Mouse (Mus musculus) brain, embryonic 18.5 days (tissue): Measurements from ENCODE around the gene Olfr1451.
"Not testable (repeated sequence)": the region's sequence is repeated elsewhere in the genome, so short reads cannot be mapped to it uniquely, and the experiment has no call there.

Experiments used
- DNase-seq: peaks from one replicate; pipeline ENCODE4 v3.0.0-alpha.2; 2012; ENCODE audit warnings: low read depth, low spot score

Olfr1451 gene

DNA sequence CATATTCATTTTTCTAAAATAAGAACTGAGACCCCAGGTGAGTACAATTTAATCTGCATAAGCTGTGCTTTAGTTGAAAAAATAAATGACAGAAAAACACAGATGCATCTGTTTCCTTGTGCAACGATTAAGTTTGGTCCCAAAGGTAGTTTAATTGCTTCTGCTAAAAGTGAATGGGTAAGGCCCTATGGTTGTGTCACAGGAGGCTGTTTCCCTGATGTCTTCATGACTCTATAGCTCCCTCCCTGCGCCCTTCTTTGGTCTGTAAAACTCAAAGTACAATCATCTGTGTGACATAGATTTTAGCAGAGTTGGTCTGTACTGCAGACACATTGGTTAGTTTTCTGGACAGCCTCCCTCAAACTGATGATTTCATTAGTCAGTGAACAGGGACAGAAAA, at the start of gene Olfr1451:
Gene Olfr1451, plus strand, starts transcription at position 301 of the 400 bp plus-strand sequence.
- no peak for DNase-seq

DNA sequence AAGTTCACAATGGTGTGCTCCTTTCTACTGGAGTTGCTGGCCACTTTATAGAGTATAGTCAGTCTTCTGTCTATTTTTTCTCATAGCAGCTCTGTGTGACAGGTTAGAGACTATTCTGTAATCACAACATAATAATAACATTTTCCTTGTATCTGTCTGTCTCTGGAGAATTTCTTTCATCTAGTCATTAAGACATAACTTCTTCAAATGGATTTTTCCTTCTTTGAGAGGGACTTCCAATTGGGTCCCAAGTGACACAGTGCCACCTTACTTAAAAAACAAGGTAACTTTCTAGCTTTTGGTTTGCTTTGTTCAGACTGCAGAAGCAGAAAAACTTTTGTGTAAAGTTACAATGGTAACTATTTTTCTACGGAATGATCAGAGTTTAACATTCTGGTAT, 44.9 kb upstream of the Olfr1451 start, which contains the start of gene Olfr1450:
Gene Olfr1450, plus strand, starts transcription at position 301 of the 400 bp plus-strand sequence.
- no peak for DNase-seq

DNA sequence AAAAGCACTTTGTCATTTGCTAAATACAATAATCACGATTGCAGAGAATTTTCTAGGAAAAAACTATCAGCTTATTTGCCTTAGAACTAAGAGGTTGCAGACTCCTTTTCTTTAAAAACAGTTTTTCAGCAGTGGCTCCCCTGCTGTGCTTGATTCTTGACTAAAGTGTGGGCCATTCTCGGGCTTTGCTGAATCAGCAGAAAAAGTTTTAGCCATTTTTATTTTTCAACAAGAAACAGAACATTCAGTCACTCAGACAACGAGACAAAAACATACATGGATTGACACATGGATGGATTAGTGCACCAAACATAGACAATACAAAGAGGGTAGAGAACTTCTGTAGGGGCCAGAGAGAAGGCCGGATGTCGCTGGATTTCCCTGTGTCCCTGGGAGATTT, 24.7 kb upstream of the Olfr1451 start:
- not testable (repeated sequence) for DNase-seq

DNA sequence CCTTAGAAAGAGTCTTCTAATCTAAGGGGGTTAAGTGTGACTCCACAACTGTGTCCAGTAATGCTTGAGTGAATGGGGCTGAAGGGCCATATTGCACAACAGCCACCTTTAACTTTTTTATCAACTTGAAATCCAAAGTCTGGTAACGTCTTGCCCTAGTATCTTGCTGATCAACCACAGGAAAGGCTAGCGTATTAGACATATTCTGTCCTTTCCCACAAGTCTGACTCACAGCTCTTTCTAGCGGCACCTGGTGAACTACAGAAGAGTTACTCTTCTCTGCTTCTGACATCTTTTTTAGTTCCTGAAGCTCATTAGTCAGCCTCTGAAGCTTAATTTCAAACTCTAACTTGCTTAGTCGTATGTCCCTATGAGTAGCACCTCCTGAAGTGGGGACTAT, 2.5 kb upstream of the Olfr1451 start:
- not testable (repeated sequence) for DNase-seq

DNA sequence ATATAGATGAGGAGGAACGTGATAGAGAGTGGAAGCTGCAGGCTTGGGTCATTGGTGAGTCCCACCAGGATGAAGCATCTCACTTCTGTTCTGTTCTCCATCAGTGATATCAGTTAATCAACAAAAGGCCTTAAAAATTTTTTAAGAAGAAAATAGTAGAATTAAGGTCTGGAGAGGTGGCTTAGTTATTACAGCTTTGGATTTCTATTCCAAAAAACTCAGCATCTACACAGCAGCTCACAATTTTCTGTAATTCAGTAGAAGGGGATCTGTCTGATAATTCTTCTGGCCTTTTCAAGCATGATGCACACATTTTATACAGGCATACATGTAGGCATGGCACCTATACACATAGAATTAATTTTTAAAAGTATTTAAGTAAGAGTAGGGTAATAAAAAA, 33.4 kb downstream of the Olfr1451 start, which contains the start of gene Olfr1453:
Gene Olfr1453, minus strand, starts transcription at position 101 of the 400 bp plus-strand sequence.
- DNase-seq = no peak
